Mouse (Mus musculus) mature B cell (primary cell): ENCODE results near the gene Wdr24.

Source experiments
- in situ Hi-C: fragments of 300-500 bp; cut with MboI; formaldehyde crosslinking; loops from 2 replicates; pipeline ENCODE4 v1.14.3; 2019

The Wdr24 gene

GRCm38 (mm10) chr17:25823452-25823851, at the start of gene Wdr24:
Gene Wdr24 (plus strand): TSS chr17:25823627.
- in situ Hi-C loops = no loop called here

DNA sequence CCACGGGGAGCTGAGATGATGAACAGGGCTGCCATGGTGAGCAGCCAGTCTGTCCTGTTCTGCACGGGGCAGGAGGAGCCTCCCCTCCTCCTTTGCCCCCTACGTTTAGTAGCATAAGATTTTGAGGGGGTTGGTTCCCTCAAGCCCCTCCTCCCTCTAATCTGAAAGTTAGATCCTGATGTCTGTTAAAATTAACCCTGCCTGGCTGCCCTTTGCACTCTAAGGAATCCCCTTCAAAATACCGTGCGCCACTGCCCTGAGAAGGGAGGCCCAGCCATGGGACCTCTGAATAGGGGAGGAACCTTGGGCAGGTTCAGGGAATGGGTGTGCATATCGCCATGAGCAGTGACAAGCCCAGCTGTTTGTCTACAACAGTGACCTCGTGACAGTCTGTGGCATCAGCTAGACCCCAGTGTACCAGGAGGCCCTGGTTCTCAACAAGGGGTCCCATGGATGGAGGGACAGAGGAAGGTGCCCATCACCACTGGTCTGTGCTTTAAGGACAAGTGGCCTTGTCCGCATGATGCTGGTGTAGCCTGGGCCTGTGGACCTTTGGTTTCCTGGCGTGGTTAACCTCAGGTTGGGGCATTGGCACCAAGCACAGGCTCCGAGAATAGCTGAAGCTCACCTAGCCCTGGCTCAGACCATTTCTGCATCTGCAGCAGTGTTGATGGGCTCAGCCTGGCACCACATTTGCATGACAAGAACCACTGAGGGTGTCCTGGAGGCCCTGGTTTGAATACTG, 47.9 kb upstream of the Wdr24 start:
- in situ Hi-C loops = no loop called here

DNA sequence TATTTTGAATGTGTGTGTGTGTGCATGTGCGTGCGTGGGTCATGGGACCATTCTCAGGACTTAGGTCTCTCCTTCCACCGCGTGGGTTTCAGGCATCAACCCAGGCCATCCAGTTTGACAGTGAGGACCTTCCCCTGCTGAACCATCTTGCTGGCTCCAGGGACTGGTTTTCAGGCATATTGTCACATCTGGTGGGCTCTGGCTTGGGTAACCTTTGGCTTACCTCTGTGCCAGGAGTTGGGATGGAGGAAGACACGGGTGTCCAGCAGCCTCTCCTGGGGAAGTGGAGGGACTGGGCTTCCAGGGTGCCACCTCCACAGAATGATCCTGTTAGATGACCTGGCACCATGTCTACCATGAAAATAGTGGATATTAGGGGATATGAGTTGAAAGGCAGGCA, 45.5 kb upstream of the Wdr24 start:
- in situ Hi-C loops = no loop called here

DNA sequence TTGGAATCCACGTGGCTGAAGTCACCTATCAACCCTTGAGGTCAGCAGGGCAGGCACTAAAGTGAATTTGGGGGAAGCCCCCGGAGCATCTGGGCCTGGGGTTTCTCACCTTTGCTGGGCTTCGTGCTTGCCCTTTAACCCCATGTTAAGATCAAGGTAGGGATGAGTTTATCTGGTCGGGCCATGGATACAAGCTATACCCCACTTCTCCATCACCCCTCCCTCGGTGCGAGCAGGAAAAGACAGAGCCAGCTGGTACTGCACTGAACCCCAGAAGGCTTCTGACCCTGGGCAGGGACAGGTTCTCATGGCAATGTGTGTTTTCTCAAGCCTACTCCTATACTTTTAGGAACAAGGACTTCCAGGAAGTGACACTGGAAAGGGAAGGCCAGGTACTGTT, 42.1 kb upstream of the Wdr24 start:
- in situ Hi-C loops = no loop called here

DNA sequence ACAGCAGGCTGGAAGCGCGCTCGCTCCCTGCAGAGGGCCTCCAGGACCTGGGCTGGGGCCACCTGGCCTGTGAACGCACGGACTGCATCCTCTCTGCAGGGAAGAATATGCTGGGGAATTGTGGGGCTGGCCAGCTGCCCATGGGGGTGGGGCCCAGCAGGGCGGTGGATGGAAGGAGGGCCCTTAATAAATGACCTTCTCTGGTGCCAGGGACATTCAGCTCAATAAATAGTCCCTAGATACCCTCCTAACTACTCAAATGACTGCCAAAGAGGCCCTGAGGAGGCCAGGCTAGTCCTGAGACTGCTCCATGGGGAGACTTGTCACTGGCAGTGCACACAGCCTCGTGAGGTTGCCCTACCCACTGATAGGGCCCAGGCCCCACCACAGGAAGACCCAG, 40.3 kb upstream of the Wdr24 start:
- in situ Hi-C loops = no loop called here

GRCm38 (mm10) chr17:25783861-25784574, 39.4 kb upstream of the Wdr24 start:
- in situ Hi-C loops = no loop called here

GRCm38 (mm10) chr17:25785281-25785745, 38.1 kb upstream of the Wdr24 start, which contains the start of gene Haghl:
Gene Haghl (minus strand): TSS chr17:25785673.
- in situ Hi-C loops = no loop called here

- in situ Hi-C loops = no loop called here
Observed at GRCm38 (mm10) chr17:25786280-25786679, 37.1 kb upstream of the Wdr24 start, which contains the start of gene Ccdc78. Gene Ccdc78 (plus strand): TSS chr17:25786580.

GRCm38 (mm10) chr17:25786781-25787504, 36.5 kb upstream of the Wdr24 start:
- in situ Hi-C loops = no loop called here

DNA sequence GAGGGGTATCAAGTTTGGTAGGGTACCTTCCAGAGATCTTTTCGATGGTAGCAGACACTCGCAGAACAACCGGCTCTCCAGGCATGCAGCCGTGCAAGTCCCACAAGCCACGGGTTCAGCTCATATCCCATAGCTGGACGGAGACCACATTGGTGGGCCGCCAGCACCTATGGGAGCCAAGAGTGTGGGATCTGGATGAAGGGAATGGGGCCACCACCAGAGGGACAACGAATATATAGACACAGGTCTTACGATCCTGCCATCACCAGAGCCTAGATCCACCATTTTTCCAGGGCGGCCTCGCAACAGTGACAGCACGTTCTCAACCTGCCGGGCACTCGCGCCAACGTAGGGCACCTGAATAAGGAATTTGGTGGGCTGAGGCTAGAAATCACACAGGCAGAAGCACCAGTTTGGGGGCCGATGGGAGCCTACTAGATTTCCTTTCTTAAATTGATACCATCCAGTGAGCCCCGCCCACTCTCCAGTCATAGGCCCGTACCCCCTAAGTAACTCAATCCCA, 32.0 kb upstream of the Wdr24 start:
- in situ Hi-C loops = no loop called here

DNA sequence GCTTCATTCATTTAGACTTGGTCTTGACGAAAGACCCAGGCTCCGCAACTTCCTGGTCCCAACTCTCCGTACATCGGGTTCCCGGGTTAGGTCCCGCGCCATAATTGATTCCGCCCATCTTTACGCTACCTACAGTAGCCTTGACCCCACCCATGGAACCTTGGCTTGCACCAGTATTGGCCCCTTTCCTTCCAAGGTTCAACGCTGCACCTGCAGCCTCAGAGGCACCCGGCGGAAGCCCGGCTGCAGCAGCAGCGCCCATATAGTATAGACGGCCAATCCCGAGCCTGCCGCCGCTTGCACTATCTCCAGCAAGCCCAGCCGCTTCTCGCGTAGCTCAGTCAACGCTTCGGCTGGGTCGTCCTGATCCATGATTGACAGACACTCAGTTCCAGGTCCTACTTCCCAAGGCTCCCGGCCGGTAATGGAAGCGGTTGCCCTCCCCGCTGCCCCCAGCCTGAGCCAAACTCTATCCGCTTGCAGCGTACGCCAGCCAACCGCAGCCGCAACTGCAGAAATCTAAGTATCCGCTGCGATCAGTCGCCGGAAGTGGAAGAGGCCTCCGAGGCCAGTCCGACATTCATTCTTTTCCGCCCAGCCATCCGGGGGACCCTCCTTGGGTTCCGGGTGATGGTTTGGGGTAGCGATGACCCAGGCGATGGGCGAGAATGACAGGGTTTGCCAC, 31.4 kb upstream of the Wdr24 start:
- in situ Hi-C loops = no loop called here

DNA sequence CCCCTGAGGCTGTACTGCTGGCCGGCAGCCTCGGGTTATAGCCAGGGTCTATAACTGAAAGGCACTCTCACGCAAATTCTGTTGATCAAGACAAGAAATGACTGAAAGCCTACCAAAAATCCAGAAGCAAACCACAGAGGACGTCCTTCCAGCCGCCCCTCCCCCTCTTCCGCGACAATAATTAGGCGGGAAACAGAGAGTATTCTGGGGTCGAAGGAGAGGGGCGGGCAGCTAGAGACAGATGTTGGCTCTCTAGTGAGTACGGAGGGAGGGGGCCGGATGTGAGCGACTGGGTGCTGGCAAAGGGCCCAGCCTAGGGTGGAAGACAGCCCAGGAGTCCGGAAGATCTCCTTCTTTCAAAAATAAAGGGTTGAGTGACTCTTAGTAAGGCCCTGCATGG, 30.8 kb upstream of the Wdr24 start, which contains the start of gene Fam173a:
Gene Fam173a, minus strand, starts transcription at position 287 of the 400 bp plus-strand sequence.
- in situ Hi-C loops = no loop called here

- in situ Hi-C loops = no loop called here
Observed at GRCm38 (mm10) chr17:25794197-25794596, 29.2 kb upstream of the Wdr24 start.

- in situ Hi-C loops = no loop called here
Observed at GRCm38 (mm10) chr17:25794998-25795397, 28.4 kb upstream of the Wdr24 start.

DNA sequence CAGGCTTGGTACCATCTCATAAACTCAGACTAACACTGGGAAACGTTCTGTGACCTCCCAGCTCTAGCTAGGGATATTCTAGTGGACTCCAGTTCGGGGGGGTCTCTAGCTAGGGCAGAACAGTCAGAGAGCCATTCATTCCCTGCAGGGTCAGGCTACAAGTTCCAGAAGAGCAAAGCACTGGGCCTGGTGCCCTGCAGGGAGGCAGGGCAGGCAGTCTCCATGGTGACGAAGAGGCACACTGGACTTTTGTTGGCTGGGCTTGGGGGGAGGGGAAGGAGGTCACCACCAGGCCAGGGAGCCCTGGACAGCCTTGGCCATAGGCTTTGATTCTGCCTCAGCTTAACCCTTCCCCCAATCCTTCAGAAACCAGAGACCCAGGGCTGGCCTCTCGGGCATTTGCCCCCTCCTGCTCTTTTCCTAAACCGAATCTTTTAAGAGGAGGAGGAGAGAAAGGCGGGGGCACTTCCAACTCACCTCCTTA, 27.8 kb upstream of the Wdr24 start, which contains the start of gene AC134908.4:
Gene AC134908.4, minus strand, starts transcription at position 51 of the 484 bp plus-strand sequence.
- in situ Hi-C loops = no loop called here

DNA sequence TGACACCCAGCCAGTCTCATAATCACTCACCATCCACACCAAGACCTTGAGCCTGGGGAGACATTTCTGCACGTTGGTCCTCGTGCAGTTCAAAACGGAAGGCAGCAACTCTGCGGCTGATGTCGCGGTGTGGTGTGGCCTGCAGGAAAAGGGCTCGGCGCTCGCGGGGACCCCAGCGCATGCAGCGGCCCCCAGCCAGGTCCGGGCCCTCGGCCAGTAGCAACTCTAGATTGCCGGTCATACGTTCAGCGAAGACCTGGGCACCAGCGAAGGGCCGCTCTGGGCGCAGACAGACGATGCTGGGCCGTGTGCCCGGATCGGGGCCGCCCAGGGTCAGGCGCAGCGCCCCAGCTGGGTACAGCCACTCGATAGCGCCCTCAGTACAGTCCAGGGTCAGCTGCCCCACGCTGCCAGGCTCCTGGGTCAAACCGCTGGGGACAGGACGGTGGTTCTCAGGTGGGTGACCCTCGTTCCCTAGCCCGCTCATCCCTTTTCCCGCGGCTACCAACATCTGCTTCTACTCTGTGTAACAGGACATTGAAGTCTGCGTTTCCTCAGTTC, 27.1 kb upstream of the Wdr24 start:
- in situ Hi-C loops = no loop called here

DNA sequence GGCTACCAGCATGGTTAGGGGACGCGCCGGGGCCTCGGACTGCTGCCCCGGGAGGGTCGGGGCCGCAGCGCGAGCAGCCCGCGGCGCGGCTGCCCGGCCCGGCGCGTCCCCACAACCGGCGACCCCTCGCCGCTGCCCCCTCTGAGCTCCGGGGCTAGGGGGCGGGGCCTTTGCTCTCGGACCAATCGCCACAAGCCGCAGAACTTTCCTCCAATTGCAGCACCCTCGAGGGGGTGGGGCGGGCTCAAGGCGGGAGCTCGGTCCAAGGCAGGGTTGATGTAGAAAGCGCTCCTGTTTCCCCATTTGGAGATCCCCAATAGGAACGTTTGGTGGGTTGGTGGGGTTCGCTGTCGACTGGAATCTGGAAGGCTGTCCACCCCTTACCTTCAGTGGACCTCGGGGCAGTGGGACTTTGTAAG, 26.5 kb upstream of the Wdr24 start, which contains the start of gene Metrn:
Gene Metrn, minus strand, starts transcription at position 186 of the 419 bp plus-strand sequence.
- in situ Hi-C loops = no loop called here

- in situ Hi-C loops = loop anchor here (5.0 kb wide), 1 partner anchor 34 kb away; no protein-coding TSS in a partner anchor
Observed at GRCm38 (mm10) chr17:25801029-25801428, 22.4 kb upstream of the Wdr24 start.

GRCm38 (mm10) chr17:25802825-25803517, 20.5 kb upstream of the Wdr24 start:
- in situ Hi-C loops = loop anchor here (5.0 kb wide), 1 partner anchor 36 kb away; no protein-coding TSS in a partner anchor

GRCm38 (mm10) chr17:25806507-25806906, 16.9 kb upstream of the Wdr24 start:
- in situ Hi-C loops = no loop called here
